Mouse (Mus musculus): Measurements from ENCODE around the gene Wbp2.

- TF ChIP-seq CTCF (IDR thresholded peaks at IDR 0.05; ENCODE audit: borderline replicate concordance, control insufficient read depth, extremely low read depth, insufficient read depth, low read length, poor library complexity), result no peak
- TF ChIP-seq POLR2A (IDR thresholded peaks at IDR 0.05; ENCODE audit: control insufficient read depth, extremely low read depth, insufficient read depth, low read length, poor library complexity), result no peak
These were observed 23.3 kb upstream of the Wbp2 start for GRCm38 (mm10) chr11:116110131-116110530.

Measured in thymus, adult 2 months (tissue).